Mouse (Mus musculus) kidney, adult 2 months (tissue): ENCODE measurements around the gene Map4k2. TPM values are rescaled to one million over a fixed set of nuclear protein-coding genes. Genes with fewer than 3 reads are reported as not detected.

Source experiments
- DNase-seq: peaks from one replicate; pipeline ENCODE4 v3.0.0; 2021
- H3K27ac ChIP-seq: fragments of 200-500 bp; 2 replicates; pipeline ENCODE4 v1.5.1; 2012; ENCODE audit warnings: low read depth, low read length, control low read depth, inconsistent platforms; ENCODE audit not compliant: insufficient read depth
- H3K27me3 ChIP-seq: fragments of 200-500 bp; replicated peaks from 2 replicates; pipeline ENCODE4 v1.6.1; 2012; ENCODE audit warnings: mild to moderate bottlenecking, moderate library complexity, low read length, inconsistent platforms; ENCODE audit not compliant: control insufficient read depth, insufficient read depth
- H3K36me3 ChIP-seq: fragments of 200-500 bp; 2 replicates; pipeline ENCODE4 v1.6.1; 2012; ENCODE audit warnings: mild to moderate bottlenecking, moderate library complexity, low read length, inconsistent platforms; ENCODE audit not compliant: control insufficient read depth, insufficient read depth
- H3K4me1 ChIP-seq: fragments of 200-500 bp; 2 replicates; pipeline ENCODE4 v1.6.1; 2011; ENCODE audit warnings: low read length; ENCODE audit not compliant: control insufficient read depth, insufficient read depth
- H3K4me3 ChIP-seq: fragments of 200-500 bp; 2 replicates; pipeline ENCODE4 v1.5.1; 2011; ENCODE audit warnings: mild to moderate bottlenecking, low read depth, low read length, control low read depth; ENCODE audit not compliant: insufficient read depth
- CTCF ChIP-seq: fragments of 200-500 bp; conservative IDR thresholded peaks from 2 replicates; pipeline ENCODE4 v1.5.1; 2011; ENCODE audit warnings: low read depth, mild to moderate bottlenecking, control low read depth, low read length, moderate library complexity, mixed read lengths; ENCODE audit not compliant: insufficient read depth, insufficient read length
- POLR2A ChIP-seq: fragments of 200-500 bp; IDR thresholded peaks from one replicate; pipeline ENCODE4 v1.6.1; 2011; ENCODE audit warnings: low read depth, low read length, control low read depth
- WGBS: fragments of 180-500 bp; shearing (Covaris S2); methylation state at CpG from one replicate; pipeline ENCODE4 v1.1.7; 2018; 5-methylcytosine and 5-hydroxymethylcytosine counted together
- polyA plus RNA-seq: library from polyadenylated mRNA; depleted of rRNA; stranded (reverse); fragments of >200 nt; gene quantifications from 2 replicates; pipeline ENCODE4 v1.2.3, GENCODE M21; 2012

Gene Map4k2
- polyA plus RNA-seq, 1 experiment: 92.3 TPM

DNA sequence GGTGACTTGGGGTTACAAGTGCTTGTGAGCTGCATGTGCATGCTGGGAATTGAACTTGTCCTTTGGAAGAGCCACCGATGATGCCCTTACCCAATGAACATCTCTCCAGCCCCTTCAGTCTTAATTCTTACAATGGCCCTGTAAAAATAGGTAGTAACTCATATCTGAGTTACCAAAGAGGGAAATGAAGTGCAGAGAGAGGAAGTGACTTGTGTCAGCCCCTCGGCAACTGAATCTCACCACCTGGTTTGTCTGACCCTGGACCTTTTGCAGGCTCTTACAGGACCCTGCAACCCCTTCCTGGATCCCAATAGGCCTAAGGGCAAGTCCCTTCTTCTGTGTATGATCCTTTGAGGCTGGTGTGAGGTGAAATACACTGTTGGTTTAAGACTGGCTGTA lies 11.2 kb downstream of the Map4k2 start:
- Histone ChIP-seq H3K4me1 (no peaks in the 10 kb centered on the region), H3K27ac (no peak overlapping the region), H3K36me3 (no peaks in the 10 kb centered on the region), H3K27me3 (no peaks in the 10 kb centered on the region), H3K4me3 (no peak overlapping the region)
- TF ChIP-seq CTCF: no peak
- TF ChIP-seq POLR2A: no peak
- 85% methylated on average over 2 of the region's 2 CpGs for WGBS
- no peak for DNase-seq

DNA sequence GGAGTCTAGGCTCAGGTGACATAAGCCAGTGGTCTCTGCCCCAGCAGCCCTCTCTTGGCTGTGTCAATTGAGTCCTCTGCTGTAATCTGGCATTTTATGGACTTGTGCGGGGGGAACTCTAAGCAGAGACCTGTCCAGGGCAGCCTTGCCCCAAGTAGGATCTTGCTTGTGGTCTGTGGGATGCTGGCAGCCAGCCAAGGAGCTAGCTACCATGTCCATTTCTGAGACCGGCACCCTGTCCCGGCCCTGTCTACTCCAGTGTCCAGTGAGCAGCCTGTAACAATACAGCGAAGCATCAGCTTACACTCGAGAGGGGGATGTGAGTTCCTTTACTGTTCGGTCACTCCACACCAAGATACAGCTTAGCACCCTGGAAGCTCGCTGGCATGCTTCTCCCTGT lies 13.1 kb downstream of the Map4k2 start:
- no peak for TF ChIP-seq POLR2A
- no peak for TF ChIP-seq CTCF
- WGBS: 72% methylated on average over 7 of the region's 7 CpGs
- Histone ChIP-seq H3K27ac (no peak overlapping the region), H3K4me1 (no peaks in the 10 kb centered on the region), H3K27me3 (no peaks in the 10 kb centered on the region), H3K36me3 (no peaks in the 10 kb centered on the region), H3K4me3 (no peak overlapping the region)
- no peak for DNase-seq

DNA sequence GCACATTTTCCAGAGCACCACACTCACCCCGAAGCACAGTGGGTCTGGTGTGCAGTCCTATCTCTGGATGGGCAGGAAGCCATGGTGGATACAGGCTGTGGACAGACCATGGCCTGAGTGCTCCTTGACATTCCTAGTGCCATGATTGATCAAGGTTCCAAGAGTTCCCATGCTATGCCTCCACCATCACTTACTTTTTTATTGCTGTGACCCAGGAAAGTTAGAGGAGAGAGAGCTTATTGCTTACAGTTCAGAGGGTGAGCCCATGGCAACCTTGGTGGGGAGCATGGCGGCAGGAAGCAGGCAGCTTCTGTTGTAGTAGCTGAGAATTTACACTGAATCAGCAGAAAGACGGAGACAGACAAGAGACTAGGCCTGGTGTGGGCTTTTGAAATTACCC lies 20.4 kb downstream of the Map4k2 start:
- Histone ChIP-seq H3K36me3 (peaks cover 4% of the 10 kb centered on the region), H3K4me3 (no peak overlapping the region), H3K27me3 (no peaks in the 10 kb centered on the region), H3K4me1 (peaks cover 4% of the 10 kb centered on the region; the same call in 1 of the 2 replicates), H3K27ac (no peak overlapping the region)
- TF ChIP-seq POLR2A (no peak), CTCF (no peak)
- DNase-seq: no peak
- WGBS: 98% methylated on average over 3 of the region's 3 CpGs

DNA sequence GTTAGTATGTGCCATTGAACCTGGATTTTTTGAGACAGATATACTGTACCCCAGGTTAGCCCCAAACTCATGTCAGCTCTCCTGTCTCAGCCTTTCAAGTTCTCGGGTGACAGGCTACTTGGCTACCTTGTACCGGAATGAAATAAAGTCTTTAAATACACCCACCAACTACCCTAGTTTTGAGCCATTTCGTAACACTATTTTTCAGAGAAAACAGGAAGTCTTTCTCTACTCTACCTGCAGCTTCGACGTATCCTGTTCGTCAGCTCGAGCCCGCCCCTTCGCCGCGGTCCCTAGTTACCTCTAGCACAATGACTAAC lies 22.1 kb downstream of the Map4k2 start:
- H3K4me1 ChIP-seq: peaks cover 4% of the 10 kb centered on the region; the same call in 1 of the 2 replicates
- peak overlapping the region; percentile 92 for H3K27ac ChIP-seq
- under 1% methylated on average over 11 of the region's 11 CpGs for WGBS
- H3K27me3 ChIP-seq: no peaks in the 10 kb centered on the region
- TF ChIP-seq POLR2A (no peak), CTCF (no peak)
- peak overlapping the region; percentile 53 for H3K4me3 ChIP-seq
- H3K36me3 ChIP-seq: peaks cover 14% of the 10 kb centered on the region
- no peak for DNase-seq

DNA sequence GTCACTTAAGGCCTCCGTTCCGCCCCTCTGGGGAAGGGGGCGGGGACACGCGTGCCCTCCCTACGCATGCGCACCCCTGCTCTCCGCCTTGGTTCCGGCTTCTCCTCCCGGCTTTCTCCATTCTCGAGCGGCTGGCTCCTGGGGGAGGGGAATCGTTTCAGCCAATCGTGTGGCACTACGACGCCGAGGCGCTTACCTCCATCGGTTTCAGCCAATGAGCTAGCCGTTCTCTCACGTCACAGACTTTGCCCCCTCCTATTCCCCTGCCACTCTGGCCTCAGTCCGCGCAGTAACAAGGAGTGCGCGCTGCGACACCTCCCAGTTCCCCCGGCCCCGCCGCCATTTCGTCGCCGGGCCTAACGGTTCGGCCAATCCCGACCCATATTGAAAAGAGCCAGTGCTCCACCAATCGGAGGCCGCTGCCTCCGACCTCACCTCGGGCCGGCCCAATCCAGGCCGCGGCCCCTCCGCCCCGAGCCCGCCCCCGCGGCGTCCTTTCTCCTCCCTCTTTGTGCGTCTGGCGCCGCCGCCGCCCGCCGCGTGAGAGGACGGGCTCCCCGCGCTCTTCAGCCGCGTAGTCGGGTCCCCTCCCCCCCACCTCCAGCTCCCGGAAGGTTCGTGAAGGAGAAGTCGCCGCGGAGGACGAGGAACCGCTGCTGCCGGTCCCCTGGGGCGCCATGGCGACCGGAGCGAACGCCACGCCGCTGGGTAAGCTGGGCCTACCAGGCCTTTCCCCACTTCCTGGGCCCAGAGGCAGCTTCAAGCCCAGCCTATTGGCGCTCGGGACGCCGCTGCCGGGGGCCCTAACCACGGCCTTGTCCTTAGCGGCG lies 22.7 kb downstream of the Map4k2 start, which contains the start of gene Sf1:
TSS of gene Sf1 (plus strand) at position 280 of the 830 bp plus-strand sequence.
- peak; percentile 100 for DNase-seq
- Histone ChIP-seq H3K4me1 (peaks cover 4% of the 10 kb centered on the region; the same call in 1 of the 2 replicates), H3K4me3 (peak within 1 kb of the TSS; percentile 97), H3K36me3 (peaks cover 16% of the 10 kb centered on the region), H3K27me3 (no peaks in the 10 kb centered on the region), H3K27ac (peak within 1 kb of the TSS; percentile 98)
- WGBS: 2% methylated on average over 85 of the region's 85 CpGs
- TF ChIP-seq POLR2A (peak; percentile 65), CTCF (no peak)

DNA sequence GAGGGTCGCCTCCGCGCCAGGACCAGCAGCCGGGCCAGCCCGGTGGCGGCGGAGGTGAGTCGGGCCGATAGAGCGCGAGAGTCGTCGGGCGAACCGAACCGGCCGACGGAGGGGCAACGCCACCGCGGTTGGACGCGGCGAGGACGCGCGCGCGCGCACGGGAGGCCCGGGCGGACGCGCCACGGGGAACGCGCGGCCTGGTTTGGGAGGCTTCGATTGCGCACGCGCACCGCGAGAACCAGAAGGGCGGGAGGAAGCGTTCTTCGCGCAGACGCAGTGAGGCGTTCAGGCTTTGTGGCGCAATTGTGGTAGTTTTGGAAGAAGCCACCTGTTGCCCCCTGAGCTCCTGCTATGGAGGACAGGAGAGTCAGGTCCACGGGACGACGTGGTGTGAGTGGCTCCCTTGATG lies 23.4 kb downstream of the Map4k2 start:
- peaks cover 4% of the 10 kb centered on the region; the same call in 1 of the 2 replicates for H3K4me1 ChIP-seq
- under 1% methylated on average over 55 of the region's 55 CpGs for WGBS
- H3K27ac ChIP-seq: peak overlapping the region; percentile 98
- DNase-seq: peak; percentile 95
- H3K36me3 ChIP-seq: peaks cover 16% of the 10 kb centered on the region
- TF ChIP-seq CTCF (no peak), POLR2A (peak; percentile 0)
- H3K27me3 ChIP-seq: no peaks in the 10 kb centered on the region
- peak overlapping the region; percentile 97 for H3K4me3 ChIP-seq

DNA sequence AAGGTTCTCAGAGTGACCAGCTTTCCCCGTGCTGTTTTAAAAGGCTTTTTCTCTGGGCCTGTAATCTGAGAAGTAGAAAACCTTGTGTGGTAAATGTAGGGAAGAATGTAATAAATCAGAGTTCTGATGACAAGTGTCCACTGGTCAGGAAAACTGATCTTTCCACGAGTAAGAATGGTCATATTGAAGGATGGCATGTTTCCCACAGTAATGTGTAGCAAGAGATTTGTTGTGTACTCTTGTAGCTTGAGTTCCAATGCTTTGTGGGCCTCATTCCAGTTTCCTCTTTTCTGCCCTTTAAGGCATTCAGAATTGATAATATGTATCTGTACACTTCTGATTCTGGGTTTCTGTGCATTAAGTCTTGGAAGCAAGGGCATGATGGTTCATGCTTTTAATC lies 23.9 kb downstream of the Map4k2 start:
- 0% methylated on average over 2 of the region's 2 CpGs for WGBS
- Histone ChIP-seq H3K36me3 (peaks cover 19% of the 10 kb centered on the region), H3K27ac (no peak overlapping the region), H3K4me3 (peak overlapping the region; percentile 97), H3K4me1 (peaks cover 4% of the 10 kb centered on the region; the same call in 1 of the 2 replicates), H3K27me3 (no peaks in the 10 kb centered on the region)
- TF ChIP-seq CTCF (no peak), POLR2A (no peak)
- no peak for DNase-seq
